Mouse (Mus musculus) embryonic fibroblast, embryonic 13.5 days (primary cell): ENCODE measurements at regions not wholly inside any gene's neighbourhood (a gene's known extent, or its start where the extent isn't known, plus 50 kb on each side); places are given as distances from the start of the nearest gene placed in this dataset.

ENCODE experiments used
- CTCF ChIP-seq: IDR thresholded peaks from 2 replicates; pipeline ENCODE4 v1.5.1; 2011; ENCODE audit warnings: mild to moderate bottlenecking, control low read depth, low read length, moderate library complexity, borderline replicate concordance; ENCODE audit not compliant: insufficient read depth
- POLR2A ChIP-seq: IDR thresholded peaks from 2 replicates; pipeline ENCODE4 v1.6.1; 2011; ENCODE audit warnings: low read depth, mild to moderate bottlenecking, control low read depth, low read length, moderate library complexity

GRCm38 (mm10) chrX:11840319-11841035 is 319.7 kb downstream of the Bcor start:
- TF ChIP-seq CTCF: no peak
- TF ChIP-seq POLR2A: no peak
